Mouse (Mus musculus) megakaryocyte, embryonic 14.5 days (primary cell): Measurements from ENCODE around the gene Olfr564.

Source experiments
- FLI1 ChIP-seq: IDR thresholded peaks from 2 replicates; pipeline ENCODE4 v1.6.1; 2012; ENCODE audit warnings: low read length, inconsistent platforms, mixed read lengths
- GATA1 ChIP-seq: IDR thresholded peaks from 3 replicates; pipeline ENCODE4 v1.6.1; 2012; ENCODE audit warnings: mixed read lengths, low read length, inconsistent platforms, borderline replicate concordance

- no peak for TF ChIP-seq GATA1
- TF ChIP-seq FLI1: no peak
These were observed at the start of gene Olfr564 for GRCm38 (mm10) chr7:102803180-102803579.
